Mouse (Mus musculus) liver, postnatal 0 days (tissue): ENCODE measurements around the gene Jak2. TPM values are rescaled to one million over a fixed set of nuclear protein-coding genes. Genes with fewer than 3 reads are reported as not detected.

Source experiments
- ATAC-seq: fragments of 200-750 bp; cut with Nextera tagmentation; 2 replicates; pipeline ENCODE4 v1.8.0; 2017; ENCODE audit warnings: mild to moderate bottlenecking, moderate library complexity
- DNase-seq: peaks from one replicate; pipeline ENCODE4 v3.0.0-alpha.2; 2016
- H3K27ac ChIP-seq: fragments of 300-500 bp; sonication (generic); 2 replicates; pipeline ENCODE4 v1.5.1; 2014; ENCODE audit warnings: antibody characterized with exemption, moderate library complexity, mild to moderate bottlenecking, low read depth
- H3K27me3 ChIP-seq: fragments of 300-500 bp; sonication (generic); 2 replicates; pipeline ENCODE4 v1.6.1; 2014; ENCODE audit warnings: low read length, control low read depth, mixed read lengths; ENCODE audit not compliant: insufficient read depth
- H3K36me3 ChIP-seq: fragments of 300-500 bp; sonication (generic); replicated peaks from 2 replicates; pipeline ENCODE4 v1.6.1; 2014; ENCODE audit warnings: mild to moderate bottlenecking, control low read depth, low read length, moderate library complexity, mixed read lengths; ENCODE audit not compliant: insufficient read depth
- H3K4me1 ChIP-seq: fragments of 300-500 bp; sonication (generic); 2 replicates; pipeline ENCODE4 v1.6.1; 2014; ENCODE audit warnings: antibody characterized with exemption, mild to moderate bottlenecking, control low read depth; ENCODE audit not compliant: insufficient read depth
- H3K4me2 ChIP-seq: fragments of 300-500 bp; sonication (generic); 2 replicates; pipeline ENCODE4 v1.6.1; 2014; ENCODE audit warnings: low read depth, mild to moderate bottlenecking, low read length, moderate library complexity, mixed read lengths
- H3K4me3 ChIP-seq: fragments of 300-500 bp; sonication (generic); 2 replicates; pipeline ENCODE4 v1.5.1; 2014; ENCODE audit warnings: low read depth, low read length
- H3K9ac ChIP-seq: fragments of 300-500 bp; sonication (generic); replicated peaks from 2 replicates; pipeline ENCODE4 v1.6.1; 2014; ENCODE audit warnings: mild to moderate bottlenecking, moderate library complexity
- H3K9me3 ChIP-seq: fragments of 300-500 bp; sonication (generic); 2 replicates; pipeline ENCODE4 v1.6.1; 2016; ENCODE audit warnings: mild to moderate bottlenecking, control low read depth, low read length, mixed read lengths
- CTCF ChIP-seq: sonication (generic); IDR thresholded peaks from 2 replicates; pipeline ENCODE4 v1.5.1; 2016; ENCODE audit warnings: antibody characterized with exemption, low read depth
- EP300 ChIP-seq: IDR thresholded peaks from 2 replicates; pipeline ENCODE4 v1.6.1; 2016; ENCODE audit warnings: antibody characterized with exemption, low read depth, mild to moderate bottlenecking
- WGBS: fragments of 180-500 bp; shearing (Covaris S2); extraction: QIAGEN DNeasy Blood & Tissue Kit; methylation state at CpG from one replicate; pipeline ENCODE4 v1.1.7; 2014; ENCODE audit not compliant: insufficient replicate concordance; 5-methylcytosine and 5-hydroxymethylcytosine counted together
- polyA plus RNA-seq: library from polyadenylated mRNA; unstranded; fragments of >200 nt; fragmentation: Nextera tagmentation; extraction: Ambion mirVana; gene quantifications from 2 replicates; pipeline ENCODE4 v1.2.1, GENCODE M21; 2015

Gene Jak2
- polyA plus RNA-seq, 1 experiment from 2014 or later = 6.0 TPM

GRCm38 (mm10) chr19:29302119-29302518, 50.5 kb downstream of the Jak2 start:
- Histone ChIP-seq H3K36me3 (peaks cover 62% of the 10 kb centered on the region), H3K4me1 (no peaks in the 10 kb centered on the region), H3K4me2 (no peak overlapping the region), H3K9ac (no peak overlapping the region), H3K9me3 (no peaks in the 10 kb centered on the region), H3K27me3 (no peaks in the 10 kb centered on the region), H3K27ac (no peak overlapping the region), H3K4me3 (no peak overlapping the region)
- DNase-seq (no peak), ATAC-seq (no peak)
- TF ChIP-seq EP300 (no peak), CTCF (no peak)
- 84% methylated on average over 2 of the region's 2 CpGs for WGBS

- no peaks in the 10 kb centered on the region for H3K27me3 ChIP-seq
- TF ChIP-seq EP300 (no peak), CTCF (peak; percentile 38)
- no peak for ATAC-seq
- no peak overlapping the region for H3K4me2 ChIP-seq
- no peak overlapping the region for H3K4me3 ChIP-seq
- H3K9me3 ChIP-seq = no peaks in the 10 kb centered on the region
- no peak for DNase-seq
- no peak overlapping the region for H3K9ac ChIP-seq
- no peak overlapping the region for H3K27ac ChIP-seq
- H3K4me1 ChIP-seq = no peaks in the 10 kb centered on the region
- peaks cover 49% of the 10 kb centered on the region for H3K36me3 ChIP-seq
Observed at GRCm38 (mm10) chr19:29308832-29309231, 57.2 kb downstream of the Jak2 start.

- Histone ChIP-seq H3K9me3 (no peaks in the 10 kb centered on the region), H3K36me3 (peaks cover 34% of the 10 kb centered on the region), H3K27me3 (no peaks in the 10 kb centered on the region), H3K4me1 (no peaks in the 10 kb centered on the region), H3K9ac (no peak overlapping the region), H3K4me3 (no peak overlapping the region), H3K27ac (no peak overlapping the region), H3K4me2 (no peak overlapping the region)
- no peak for DNase-seq
- no peak for ATAC-seq
- WGBS = 92% methylated on average over 8 of the region's 8 CpGs
- TF ChIP-seq EP300 (no peak), CTCF (no peak)
Observed at GRCm38 (mm10) chr19:29311791-29312190, 60.2 kb downstream of the Jak2 start.

GRCm38 (mm10) chr19:29312661-29313060, 61.0 kb downstream of the Jak2 start:
- Histone ChIP-seq H3K27me3 (no peaks in the 10 kb centered on the region), H3K27ac (no peak overlapping the region), H3K4me1 (no peaks in the 10 kb centered on the region), H3K9me3 (no peaks in the 10 kb centered on the region), H3K4me2 (no peak overlapping the region), H3K4me3 (no peak overlapping the region), H3K9ac (no peak overlapping the region), H3K36me3 (peaks cover 27% of the 10 kb centered on the region)
- no peak for ATAC-seq
- DNase-seq = no peak
- WGBS = 86% methylated on average over 7 of the region's 7 CpGs
- TF ChIP-seq EP300 (no peak), CTCF (no peak)

GRCm38 (mm10) chr19:29323416-29324049, 71.9 kb downstream of the Jak2 start:
- DNase-seq (no peak), ATAC-seq (no peak)
- Histone ChIP-seq H3K4me2 (no peak overlapping the region), H3K27me3 (peaks cover 6% of the 10 kb centered on the region; the same call in 1 of the 2 replicates), H3K27ac (no peak overlapping the region), H3K4me1 (peaks cover 8% of the 10 kb centered on the region), H3K36me3 (no peaks in the 10 kb centered on the region), H3K4me3 (no peak overlapping the region), H3K9me3 (no peaks in the 10 kb centered on the region), H3K9ac (no peak overlapping the region)
- WGBS = 59% methylated on average over 8 of the region's 8 CpGs
- no peak for TF ChIP-seq CTCF
- no peak for TF ChIP-seq EP300

GRCm38 (mm10) chr19:29325053-29325851, 73.6 kb downstream of the Jak2 start, which contains the start of gene Insl6:
Gene Insl6 (minus strand): TSS chr19:29325356.
- H3K4me1 ChIP-seq = peaks cover 8% of the 10 kb centered on the region
- peak within 1 kb of the TSS; percentile 39 for H3K4me3 ChIP-seq
- peak; percentile 99 for ATAC-seq
- DNase-seq = peak; percentile 89
- TF ChIP-seq EP300 = no peak
- no peak for TF ChIP-seq CTCF
- no peaks in the 10 kb centered on the region for H3K9me3 ChIP-seq
- peaks cover 6% of the 10 kb centered on the region; the same call in 1 of the 2 replicates for H3K27me3 ChIP-seq
- H3K27ac ChIP-seq = no peak within 1 kb of the TSS
- no peaks in the 10 kb centered on the region for H3K36me3 ChIP-seq
- peak within 1 kb of the TSS; percentile 72 for H3K4me2 ChIP-seq
- H3K9ac ChIP-seq = no peak within 1 kb of the TSS; the same call in 1 of the 2 replicates
- 4% methylated on average over 29 of the region's 31 CpGs for WGBS
